Mouse (Mus musculus) heart, postnatal 36 days (tissue): ENCODE data around the gene Lzts3. TPM values are rescaled to one million over a fixed set of nuclear protein-coding genes. Genes with fewer than 3 reads are reported as not detected.

Experiments used
- DNase-seq, 2 experiments: peaks; one replicate each; pipeline ENCODE4 v3.0.0; 2021 to 2022
- intact Hi-C: fragments of 180-260 bp; cut with DNase I; formaldehyde crosslinking; loops from one replicate; pipeline ENCODE4 v1.15.1; 2025
- total RNA-seq, 2 experiments: library from RNA; stranded (reverse); gene quantifications; 2 replicates each; pipeline ENCODE4 v1.2.3; 2021

Gene Lzts3
- total RNA-seq, 2 experiments from 2014 or later = 4.3 to 5.8 TPM

DNA sequence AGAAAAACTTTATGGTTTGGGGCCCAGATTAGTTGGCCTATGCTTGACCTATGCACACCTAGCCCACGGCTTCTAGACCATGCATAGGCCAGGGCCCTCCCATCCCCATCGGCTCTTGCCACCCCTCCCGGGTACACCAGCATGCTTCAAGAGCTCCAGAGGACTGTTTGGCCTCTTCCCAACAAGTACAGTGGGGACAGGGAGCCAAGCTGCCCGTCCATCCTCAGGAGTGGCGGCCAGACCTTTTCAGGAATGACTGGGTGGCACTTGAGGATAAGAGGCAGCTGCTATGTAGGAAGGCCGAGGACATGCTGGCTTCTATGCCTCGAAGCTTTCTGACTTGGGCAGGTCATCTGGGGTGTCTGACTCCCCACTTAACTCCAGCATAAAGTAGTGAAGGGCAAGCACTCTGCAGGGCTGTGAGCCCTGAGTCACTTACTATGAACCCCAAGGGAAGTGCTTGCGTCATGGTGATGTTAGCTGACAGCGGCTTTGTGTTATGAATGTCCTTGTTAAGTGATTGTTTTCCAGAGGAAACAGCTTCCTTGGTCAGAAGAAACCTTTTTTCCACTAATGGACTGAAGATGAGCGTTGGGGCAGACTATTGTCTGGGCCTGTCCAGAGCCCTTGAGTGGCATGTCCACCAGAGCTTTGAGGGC, 58.6 kb downstream of the Lzts3 start:
- DNase-seq = peak in 1 of 2 experiments; percentile 12
- intact Hi-C loops = no loop called here

Other genes starting within 250 kb of the Lzts3 start
- gene Cpxm1, start 245.2 kb downstream of the Lzts3 start, total RNA-seq = 1 to 10 TPM; 3.4 to 4.7 TPM
- not detected for gene Gm28372, start 237.6 kb downstream of the Lzts3 start, total RNA-seq
- not detected for gene 1700020A23Rik, start 237.5 kb downstream of the Lzts3 start, total RNA-seq
- not detected for gene Tmem239, start 236.3 kb downstream of the Lzts3 start, total RNA-seq
- 10 to 100 TPM; 25.2 to 30.7 TPM for gene Vps16, start 218.5 kb downstream of the Lzts3 start, total RNA-seq
- 1 to 10 TPM; 4.9 to 5.3 TPM for gene Pced1a, start 218.1 kb downstream of the Lzts3 start, total RNA-seq
- gene Ptpra, start 192.5 kb downstream of the Lzts3 start, total RNA-seq = 10 to 100 TPM; 48.6 to 49.0 TPM
- gene Mrps26, start 79.1 kb downstream of the Lzts3 start, total RNA-seq = 10 to 100 TPM; 66.1 to 70.0 TPM
- not detected for gene Oxt, start 66.6 kb downstream of the Lzts3 start, total RNA-seq
- gene Avp, start 60.2 kb downstream of the Lzts3 start, total RNA-seq = 1 to 10 TPM in 1 of 2 experiments, under 1 TPM in 1; 0.68 to 4.8 TPM
- 1 to 10 TPM; 7.1 to 8.0 TPM for gene Fastkd5, start 12.8 kb downstream of the Lzts3 start, total RNA-seq
- 1 to 10 TPM; 3.7 to 4.1 TPM for gene Ubox5, start 12.8 kb downstream of the Lzts3 start, total RNA-seq
- gene Ddrgk1, start 21.9 kb upstream of the Lzts3 start, total RNA-seq = 10 to 100 TPM; 81.3 to 87.0 TPM
- gene Itpa, start 24.8 kb upstream of the Lzts3 start, total RNA-seq = 10 to 100 TPM; 17.9 to 18.7 TPM
- under 1 TPM; 0.33 to 0.36 TPM for gene Slc4a11, start 54.7 kb upstream of the Lzts3 start, total RNA-seq